Mouse (Mus musculus) fat pad, adult 2 months (tissue): ENCODE measurements around the gene Lhfpl3.

ENCODE experiments used
- DNase-seq: peaks from one replicate; pipeline ENCODE4 v3.0.0-alpha.2; 2011; ENCODE audit warnings: low read depth, low spot score; ENCODE audit errors: extremely low read depth

Lhfpl3 gene

GRCm38 (mm10) chr5:22917197-22917596, 171.3 kb downstream of the Lhfpl3 start:
- DNase-seq = no peak

GRCm38 (mm10) chr5:22926171-22926570, 180.3 kb downstream of the Lhfpl3 start:
- DNase-seq = no peak

- no peak for DNase-seq
Measured at GRCm38 (mm10) chr5:22928746-22929145, 182.9 kb downstream of the Lhfpl3 start.

- no peak for DNase-seq
Measured at GRCm38 (mm10) chr5:22943306-22943705, 197.4 kb downstream of the Lhfpl3 start.

DNA sequence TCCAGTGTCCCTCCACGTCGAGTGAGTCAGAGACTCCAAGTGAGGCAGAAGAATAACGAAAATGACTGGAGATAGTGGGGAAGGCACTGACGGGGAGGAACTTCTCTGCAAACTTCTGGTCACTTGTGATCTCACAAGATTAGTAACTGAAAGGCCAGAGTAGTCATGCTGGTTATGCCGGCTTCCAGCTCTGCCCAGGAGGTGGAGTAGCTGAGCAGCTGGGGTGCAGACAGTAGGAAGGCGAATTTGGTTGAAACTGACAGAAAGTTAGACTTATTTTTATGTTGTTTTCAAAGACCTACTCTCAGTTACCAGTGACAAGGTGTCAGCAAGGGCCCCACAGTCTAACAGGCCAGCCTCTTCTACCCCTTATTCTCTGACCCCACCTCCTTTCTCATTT, 217.4 kb downstream of the Lhfpl3 start:
- no peak for DNase-seq

DNA sequence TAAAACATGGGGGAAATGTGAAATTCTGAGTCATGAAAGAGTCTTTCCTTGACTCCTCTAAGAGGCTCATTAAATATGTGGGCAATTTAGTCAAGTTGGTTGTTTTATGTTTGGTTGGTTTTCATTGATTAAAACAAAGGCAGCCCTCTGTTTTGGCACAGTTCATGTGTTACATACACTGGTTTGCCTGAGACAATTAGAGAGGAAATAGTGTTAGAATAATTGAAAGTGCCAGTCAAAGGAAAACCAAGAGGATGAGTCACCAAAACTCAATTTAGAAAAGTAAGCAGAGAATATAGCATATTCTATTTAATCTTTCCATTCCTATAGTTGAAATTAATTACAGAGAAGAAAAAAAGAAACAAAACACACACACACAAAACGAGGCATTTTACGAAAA, 240.9 kb downstream of the Lhfpl3 start:
- DNase-seq = no peak

DNA sequence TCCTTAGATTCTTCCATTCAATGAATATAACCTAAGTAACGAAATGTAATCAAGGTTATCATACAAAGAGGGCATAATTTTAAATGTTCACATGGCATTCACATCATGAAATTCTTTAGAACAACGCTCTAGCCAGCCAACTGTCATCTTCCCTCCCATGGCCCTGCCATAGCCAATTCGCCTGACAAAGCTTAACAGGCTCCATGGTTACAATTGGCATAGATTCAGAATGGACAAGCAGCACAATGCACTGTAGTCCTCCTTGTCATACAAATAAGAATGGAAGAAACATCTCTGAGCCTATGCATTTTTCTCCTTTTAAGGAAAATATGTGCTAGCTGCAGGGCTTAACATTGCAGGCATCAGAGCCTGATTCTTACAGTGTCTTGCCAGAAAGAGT, 254.0 kb downstream of the Lhfpl3 start:
- no peak for DNase-seq

GRCm38 (mm10) chr5:23003123-23003797, 257.4 kb downstream of the Lhfpl3 start:
- DNase-seq = no peak

GRCm38 (mm10) chr5:23006207-23006606, 260.3 kb downstream of the Lhfpl3 start:
- DNase-seq = no peak

DNA sequence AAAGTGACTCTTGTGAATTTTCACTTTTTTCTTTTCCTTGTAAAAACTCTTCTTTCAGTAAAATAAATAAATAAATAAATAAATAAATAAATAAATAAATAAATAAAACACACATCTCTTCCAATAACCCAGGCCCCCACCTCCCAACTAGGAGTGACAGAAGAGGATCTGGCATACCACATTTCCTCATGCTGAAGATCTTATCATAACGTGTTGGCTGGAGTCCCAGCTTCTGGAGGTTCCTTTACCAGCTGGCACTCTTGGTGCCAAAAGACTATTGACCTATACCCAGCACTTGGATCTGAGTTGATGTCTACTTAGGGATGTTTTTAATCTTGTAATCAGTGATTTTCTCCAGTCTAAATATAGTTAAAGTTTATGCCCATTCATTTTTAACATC, 264.6 kb downstream of the Lhfpl3 start:
- DNase-seq = no peak

GRCm38 (mm10) chr5:23013997-23014396, 268.1 kb downstream of the Lhfpl3 start:
- no peak for DNase-seq

GRCm38 (mm10) chr5:23015587-23016335, 269.9 kb downstream of the Lhfpl3 start:
- DNase-seq = no peak

DNA sequence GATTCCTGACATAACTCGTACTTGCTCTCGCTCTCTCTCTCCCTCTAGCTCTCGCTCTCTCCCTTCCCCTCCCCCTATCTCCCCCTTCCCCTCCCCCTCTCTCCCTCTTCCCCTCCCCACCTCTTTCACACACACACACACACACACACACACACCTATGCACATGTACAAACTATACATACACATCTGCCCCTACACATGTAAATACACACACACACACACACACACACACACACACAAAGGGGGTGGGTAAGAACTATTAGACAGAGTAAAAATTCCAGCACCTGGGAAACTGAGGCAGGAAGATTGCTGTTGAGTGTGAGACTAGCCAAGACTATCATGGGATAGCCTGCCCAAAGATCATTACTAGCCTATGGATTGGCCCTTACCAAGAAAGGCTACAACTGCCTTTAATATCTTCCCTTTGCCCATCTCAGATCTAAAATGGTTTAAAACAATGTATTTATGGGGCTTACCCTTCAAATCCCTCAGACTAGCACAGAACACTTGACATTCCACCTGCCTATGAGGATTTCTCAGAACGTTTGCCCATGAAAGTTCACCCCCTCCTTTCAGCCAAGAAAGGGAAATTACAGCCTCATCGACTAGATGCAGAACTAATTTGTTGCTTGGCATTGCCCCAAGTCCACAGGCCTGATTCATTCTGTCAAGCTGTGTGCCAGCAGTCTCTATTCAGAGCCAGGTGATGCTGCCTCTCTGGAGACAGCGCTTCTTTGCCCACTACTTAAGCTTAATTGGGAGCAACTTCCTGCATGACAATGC, 289.3 kb downstream of the Lhfpl3 start:
- no peak for DNase-seq

GRCm38 (mm10) chr5:23035727-23036029, 289.8 kb downstream of the Lhfpl3 start:
- DNase-seq = no peak

DNA sequence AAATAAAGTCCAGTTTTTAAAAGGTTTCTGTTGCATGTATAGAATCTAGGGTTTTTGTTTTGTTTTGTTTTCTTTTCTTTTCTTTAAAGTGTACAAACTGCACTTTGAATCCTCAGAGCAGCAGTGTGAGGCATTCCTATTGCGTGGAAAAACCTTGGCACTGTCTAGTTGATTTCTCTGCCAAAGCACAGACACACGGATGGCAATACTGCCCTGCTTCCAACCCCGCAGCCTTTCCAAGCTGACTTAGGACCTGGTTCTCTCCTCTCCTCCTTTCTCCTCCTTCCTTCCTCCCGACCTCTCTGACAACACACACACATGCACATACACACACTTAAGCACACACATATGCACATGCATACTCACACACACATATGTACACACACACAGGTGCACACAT, 294.6 kb downstream of the Lhfpl3 start:
- DNase-seq = no peak

DNA sequence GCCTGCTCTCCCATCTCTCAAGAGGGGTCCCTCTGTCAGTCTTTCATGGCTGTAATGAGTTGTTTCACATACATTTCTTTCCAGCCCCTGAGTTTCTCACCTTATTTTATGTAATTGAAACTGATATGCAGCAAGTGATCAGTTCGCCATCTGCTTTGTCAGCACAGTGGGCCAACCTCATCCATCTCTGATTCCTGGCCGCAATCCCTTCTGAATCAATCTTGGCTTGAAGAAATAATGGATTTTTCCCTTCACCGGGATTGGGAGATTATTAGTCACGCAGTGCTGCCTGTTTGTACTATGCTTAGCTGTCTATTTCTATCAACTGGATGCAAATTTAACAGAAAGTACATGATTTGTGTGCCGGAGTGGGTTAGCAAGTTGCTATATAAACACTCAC, 297.0 kb downstream of the Lhfpl3 start:
- no peak for DNase-seq

DNA sequence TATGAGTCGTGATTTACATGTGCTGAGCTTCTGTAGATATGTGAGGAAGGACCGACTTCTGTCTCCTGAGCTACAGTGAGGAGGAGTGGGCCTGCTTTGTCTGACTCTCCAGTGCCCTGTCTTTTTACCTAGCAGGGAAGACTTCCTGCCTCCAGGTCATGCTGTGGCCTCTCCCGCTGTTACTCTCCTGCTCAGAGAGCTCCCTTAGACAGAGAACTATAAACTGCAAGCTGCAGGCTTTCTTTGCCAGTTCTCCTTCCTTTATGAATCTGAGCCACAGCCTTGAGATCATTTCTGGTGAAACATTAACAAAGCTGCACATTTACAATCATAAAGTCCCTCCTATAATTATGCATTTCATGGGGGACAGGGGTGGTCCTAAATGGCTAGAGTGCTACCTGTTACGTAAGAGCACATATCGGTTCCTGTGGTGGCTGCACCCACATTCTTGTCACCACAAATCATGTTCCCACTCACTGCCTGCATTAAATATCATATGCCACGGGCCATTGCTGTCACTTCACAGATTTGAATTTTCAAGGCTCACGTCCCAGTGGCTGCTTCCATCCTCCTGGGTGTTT, 303.3 kb downstream of the Lhfpl3 start:
- DNase-seq = no peak

DNA sequence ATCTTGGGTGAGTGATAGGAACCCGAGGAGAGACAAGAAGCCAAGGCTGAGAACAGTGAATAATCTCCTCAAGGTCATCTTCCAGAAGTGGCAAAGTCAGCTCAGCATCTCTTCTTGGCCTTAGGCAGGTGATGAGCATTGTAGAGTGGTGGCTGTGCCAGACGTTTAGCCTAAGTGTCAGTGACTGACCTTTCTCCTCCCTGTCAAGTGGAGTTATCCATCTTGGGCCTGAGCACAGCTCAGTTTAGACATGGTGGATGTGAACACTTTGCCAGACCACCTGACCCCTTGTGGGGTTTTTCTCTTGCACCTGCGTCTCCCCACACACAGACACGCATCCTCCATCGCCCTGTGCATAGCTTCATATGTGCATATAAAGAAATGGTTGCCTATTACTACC, 305.6 kb downstream of the Lhfpl3 start:
- DNase-seq = no peak

DNA sequence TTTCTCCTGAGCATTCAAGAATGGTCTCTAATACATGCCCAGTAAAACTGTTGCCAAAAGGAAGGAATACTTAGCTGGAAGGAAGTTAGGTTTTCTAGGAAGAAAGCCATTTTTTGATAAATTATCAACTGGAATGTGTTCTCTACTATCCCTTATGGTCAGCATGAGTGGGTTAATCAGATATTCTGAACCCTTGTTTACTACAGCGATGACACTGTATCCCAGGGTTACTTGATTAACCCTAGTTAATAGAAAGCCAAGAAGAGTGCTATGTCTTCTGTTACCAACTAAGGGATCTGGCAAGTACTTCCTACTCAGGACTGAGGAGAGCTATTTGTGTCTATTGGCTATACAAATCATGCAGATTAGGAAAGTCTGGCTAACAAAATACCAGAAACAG, 349.0 kb downstream of the Lhfpl3 start:
- DNase-seq = no peak

GRCm38 (mm10) chr5:23106536-23106935, 360.7 kb downstream of the Lhfpl3 start:
- no peak for DNase-seq

- no peak for DNase-seq
Measured at GRCm38 (mm10) chr5:23111307-23111706, 365.4 kb downstream of the Lhfpl3 start.

DNA sequence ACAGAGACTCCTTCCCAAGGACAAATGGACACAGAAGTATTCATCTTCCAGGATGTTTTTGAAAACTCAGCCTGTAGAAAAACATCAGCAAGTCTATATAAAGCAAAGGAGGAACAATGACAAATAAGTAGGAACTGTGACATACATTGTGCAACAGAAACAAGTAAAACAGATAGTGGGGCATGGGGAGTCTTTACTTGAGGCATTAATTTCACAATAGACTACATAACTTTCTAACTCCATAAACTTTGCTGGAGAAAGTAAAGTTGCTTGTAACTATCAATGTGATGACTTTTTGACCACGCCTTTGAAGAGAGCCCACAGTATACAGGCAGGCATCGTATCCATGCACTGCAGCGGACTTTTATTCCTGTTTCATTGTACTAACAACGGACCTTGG, 368.4 kb downstream of the Lhfpl3 start:
- DNase-seq = no peak
